In the genomic region with DNA sequence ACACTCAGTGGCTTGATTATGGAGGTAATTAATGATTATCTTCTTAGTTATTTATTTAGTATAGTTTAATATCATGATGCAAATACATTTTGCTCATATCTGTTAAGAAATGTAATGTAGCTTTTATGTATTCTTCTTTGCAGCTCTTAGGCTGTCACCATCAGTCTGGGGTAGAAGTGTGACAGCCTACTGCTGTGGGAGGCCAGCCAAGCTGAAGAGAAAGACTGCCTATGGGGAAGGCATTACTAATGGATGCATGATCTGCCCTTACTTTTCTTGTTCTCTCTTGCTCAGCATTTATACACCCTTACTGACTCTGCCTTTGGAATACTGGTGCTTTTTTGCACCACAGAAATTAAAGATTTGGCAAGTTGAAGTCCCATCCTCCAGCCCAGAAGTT, we compare ENCODE assay signal across 16 mouse cellular contexts.
"Had no signal": no experiment of that assay in that cellular context is flagged by ENCODE, and none has a peak within 500 bp of the region (broad histone marks: within the 10 kb centered on the region; RNA-seq: fewer than 3 reads in every experiment).

No protein-coding gene starts in this region.

- ATAC-seq: midbrain, embryonic 16.5 days had no signal

- H3K27me3 ChIP-seq: liver, embryonic 15.5 days; megakaryocyte, embryonic 14.5 days had no signal

- H3K9ac ChIP-seq: liver, embryonic 15.5 days had no signal

- DNase-seq: kidney, adult 11 months; kidney, adult 9 months; kidney, postnatal 36 days; layer of hippocampus, adult 9-11 months; layer of hippocampus, postnatal 36 days; lung, adult 2 months; lung, postnatal 14 days; right cerebral cortex, postnatal 25 days; thymus, postnatal 36 days had no signal

- H3K4me3 ChIP-seq: liver, embryonic 15.5 days; megakaryocyte, embryonic 14.5 days had no signal

- H3K36me3 ChIP-seq: liver, embryonic 15.5 days had no signal

- H3K4me2 ChIP-seq: liver, embryonic 11.5 days; liver, embryonic 15.5 days; midbrain, embryonic 11.5 days had no signal

- H3K9me3 ChIP-seq: liver, embryonic 15.5 days; megakaryocyte, embryonic 14.5 days had no signal

- H3K27ac ChIP-seq: kidney, postnatal 0 days; liver, embryonic 15.5 days; macrophage had no signal

- H3K4me1 ChIP-seq: liver, embryonic 15.5 days; megakaryocyte, embryonic 14.5 days had no signal
